Mouse (Mus musculus): Measurements from ENCODE around the gene Dynlt1f.
A peak's percentile ranks its signal among the peaks of the same experiment; 100 is the strongest.
"Not testable (repeated sequence)": the region's sequence is repeated elsewhere in the genome, so short reads cannot be mapped to it uniquely, and the experiment has no call there.

Dynlt1f gene

DNA sequence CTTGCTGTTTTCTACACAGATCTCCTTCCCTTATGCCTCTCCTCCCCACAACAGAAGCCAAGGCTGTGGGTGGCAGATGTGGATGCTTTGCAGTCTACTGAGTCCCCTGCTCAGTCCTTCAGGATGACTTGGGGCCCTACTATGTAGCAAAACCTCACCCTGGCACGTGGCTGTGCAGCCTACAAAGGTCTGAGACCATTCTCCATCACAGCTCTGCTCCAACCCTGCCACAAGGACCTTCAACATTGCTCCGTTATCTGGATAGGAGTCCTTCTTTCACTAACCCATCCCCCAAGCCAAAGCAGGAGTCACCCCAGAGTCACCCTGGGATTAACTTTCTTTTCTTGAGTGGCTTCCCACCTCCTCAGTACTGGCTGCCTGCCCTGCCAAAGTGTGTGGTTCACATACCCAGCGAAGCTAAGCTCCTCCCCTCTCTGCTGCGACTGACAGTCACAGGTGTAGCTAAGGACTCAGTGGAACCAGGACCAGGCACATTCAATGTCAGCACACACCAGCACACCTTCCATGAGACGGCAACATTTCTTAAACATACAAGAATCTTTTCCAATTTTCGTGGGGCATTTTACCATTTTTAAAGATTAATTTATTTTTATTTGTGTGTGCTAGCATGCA is 30.7 kb downstream of the Dynlt1f start:
- DNase-seq (ENCODE audit: low spot score), result not testable (repeated sequence)

DNA sequence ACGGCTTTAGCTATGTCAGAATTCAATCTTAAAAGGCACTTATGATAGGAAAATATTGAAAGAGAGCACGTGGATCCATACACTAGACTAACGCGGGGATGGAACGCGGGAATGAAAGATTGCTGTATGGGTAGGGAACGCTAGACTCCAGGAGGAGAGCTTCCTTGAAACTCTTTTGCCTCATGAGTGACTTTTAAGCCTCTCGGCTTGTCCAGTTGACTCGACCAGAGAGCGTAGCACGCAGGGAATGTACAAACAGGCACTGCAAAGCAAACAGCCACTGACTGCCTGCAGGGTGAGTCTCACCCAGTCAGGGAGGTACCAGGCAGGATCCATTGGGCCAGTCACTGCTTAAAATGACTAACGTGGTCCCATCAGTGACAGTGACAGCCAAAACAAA is 33.7 kb downstream of the Dynlt1f start:
- not testable (repeated sequence) for DNase-seq (ENCODE audit: low spot score)

DNA sequence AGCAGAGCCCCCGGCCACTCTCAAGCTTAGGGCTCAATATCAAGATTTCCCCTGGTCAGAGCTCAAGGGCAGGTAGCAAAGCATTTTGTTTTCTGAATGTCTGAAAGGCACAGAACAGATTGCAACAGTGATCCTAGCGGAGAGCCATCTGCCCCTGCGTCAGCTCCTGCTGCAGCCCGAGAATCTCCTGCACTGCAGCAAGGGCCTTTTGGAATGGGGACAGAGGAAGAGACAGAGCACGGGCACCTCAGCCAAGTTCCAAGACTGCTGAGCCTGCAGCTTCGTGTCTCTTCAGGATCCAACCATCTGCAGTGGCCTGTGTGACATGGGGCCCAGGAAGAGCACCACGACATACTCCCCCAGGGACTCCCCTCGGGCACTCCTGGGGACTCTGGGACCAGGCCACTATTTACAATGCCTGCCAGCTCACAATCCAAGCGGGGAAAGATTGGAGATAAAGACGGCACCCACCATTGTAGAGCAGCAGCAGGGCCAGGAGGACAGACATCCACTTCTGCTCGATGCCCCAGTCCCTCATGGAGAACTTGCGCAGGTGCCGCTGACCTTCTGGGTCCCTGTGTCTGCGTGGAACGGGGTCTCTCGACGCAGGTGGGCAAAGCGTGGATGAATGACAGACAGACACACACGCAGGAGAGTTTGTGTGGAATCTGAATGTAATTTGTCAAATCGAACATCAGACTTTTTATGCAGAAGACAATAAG is 34.8 kb downstream of the Dynlt1f start:
- not testable (repeated sequence) for DNase-seq (ENCODE audit: low spot score)

DNA sequence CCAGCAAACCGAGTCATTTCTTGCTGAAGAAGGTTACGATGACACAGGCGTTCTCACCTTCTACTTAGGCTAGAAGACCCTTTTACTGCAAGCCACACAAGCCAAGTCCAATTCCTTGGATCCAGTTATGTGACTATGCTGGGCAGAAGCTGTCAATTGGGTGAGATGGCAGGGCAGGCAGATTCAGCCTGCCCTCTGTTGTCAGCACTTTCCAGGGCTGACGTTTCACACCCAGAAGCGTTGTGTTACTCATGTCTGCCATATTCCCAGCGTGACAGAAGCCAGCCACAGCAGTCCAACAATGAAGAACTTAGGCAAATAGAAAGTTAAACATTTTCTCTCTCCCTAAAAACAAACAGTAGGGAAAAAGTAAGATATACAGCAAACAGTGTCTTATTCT is 35.7 kb downstream of the Dynlt1f start:
- not testable (repeated sequence) for DNase-seq (ENCODE audit: low spot score)

DNA sequence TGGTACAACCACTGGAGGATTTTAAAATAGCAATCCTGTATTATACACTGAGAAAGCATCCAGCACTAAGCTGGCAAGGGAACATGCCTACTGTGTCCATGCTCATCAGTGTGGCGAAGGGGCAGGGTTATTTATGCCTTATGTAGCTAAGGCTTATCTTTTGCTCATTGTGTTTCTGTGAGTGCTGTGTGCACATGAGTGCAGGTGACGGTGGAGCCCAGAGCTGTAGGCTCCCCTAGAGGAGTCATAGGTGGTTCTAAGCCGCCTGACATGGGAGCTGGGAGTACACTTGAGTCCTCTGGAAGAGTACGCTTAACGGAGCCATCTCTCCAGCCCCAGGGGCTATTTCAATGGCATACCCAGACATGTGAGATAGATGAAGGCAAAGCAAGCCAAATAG is 36.4 kb downstream of the Dynlt1f start:
- not testable (repeated sequence) for DNase-seq (ENCODE audit: low spot score)

DNA sequence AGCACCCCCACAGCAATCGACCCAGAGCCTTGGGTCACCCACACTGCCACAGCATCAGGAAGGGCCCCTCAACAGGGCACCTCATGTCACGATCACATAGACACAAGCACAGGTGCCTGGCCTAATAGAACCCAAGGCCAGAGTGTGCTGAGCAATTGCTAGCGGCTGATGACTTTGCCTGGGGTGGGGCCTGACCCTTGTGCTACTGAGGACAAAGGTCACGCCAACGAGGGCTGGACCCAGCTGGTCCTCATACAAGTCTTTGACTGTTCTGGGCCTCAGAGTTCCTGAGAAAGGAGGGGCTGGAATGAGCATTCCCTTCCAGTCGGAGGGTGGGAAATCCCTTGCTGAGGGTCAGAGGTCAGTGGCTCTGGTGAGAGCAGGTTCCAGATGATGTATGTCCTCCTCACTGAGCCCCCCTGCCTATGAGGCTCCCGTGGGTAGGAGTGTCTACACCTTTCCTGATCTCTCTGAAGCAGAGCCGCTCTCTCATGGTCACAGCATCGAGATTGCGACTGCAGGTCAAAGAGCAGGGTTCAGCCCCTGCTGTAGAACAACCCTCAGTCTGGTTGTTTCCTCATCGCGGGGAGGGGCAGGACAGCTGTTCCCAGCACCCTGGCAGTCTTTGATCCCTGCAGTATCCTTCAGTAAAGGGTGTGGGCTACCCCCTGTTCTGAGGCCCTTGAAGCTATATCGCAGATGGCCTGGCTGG is 37.9 kb downstream of the Dynlt1f start:
- DNase-seq (ENCODE audit: low spot score), result not testable (repeated sequence)

DNA sequence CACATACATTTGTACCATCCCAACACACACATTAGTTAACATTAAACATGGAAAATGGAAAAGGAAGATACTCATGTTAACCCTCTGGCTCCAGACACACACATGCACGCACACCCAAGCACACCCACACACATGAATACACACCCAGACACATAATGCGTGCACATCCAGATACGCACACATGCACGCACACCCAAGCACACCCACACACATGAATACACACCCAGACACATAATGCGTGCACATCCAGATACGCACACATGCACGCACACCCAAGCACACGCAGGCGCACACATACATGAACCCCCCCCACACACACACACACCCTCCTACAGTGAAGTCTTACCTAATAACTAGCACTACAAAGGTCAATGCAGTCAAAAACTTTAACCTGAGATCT is 39.0 kb downstream of the Dynlt1f start:
- not testable (repeated sequence) for DNase-seq (ENCODE audit: low spot score)

DNA sequence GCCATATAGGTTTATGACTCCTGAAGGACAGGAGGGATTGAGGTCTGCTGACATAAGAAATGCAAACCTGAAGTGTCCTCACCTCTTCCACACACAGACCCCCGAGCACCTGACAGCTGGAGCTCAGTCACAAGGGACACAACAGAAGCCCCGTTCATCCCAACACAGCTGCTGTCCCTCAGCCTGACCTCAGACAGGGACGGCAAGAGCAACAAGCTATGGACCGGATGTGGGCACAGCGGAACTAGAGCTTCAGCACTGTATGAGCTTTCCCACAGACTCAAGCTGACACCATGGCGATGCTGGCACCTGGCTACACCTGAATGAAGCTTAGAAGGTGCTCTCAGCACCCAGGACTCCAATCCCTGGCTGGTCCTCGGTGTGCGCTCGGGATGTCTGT is 41.4 kb downstream of the Dynlt1f start:
- DNase-seq (ENCODE audit: low spot score), result not testable (repeated sequence)

DNA sequence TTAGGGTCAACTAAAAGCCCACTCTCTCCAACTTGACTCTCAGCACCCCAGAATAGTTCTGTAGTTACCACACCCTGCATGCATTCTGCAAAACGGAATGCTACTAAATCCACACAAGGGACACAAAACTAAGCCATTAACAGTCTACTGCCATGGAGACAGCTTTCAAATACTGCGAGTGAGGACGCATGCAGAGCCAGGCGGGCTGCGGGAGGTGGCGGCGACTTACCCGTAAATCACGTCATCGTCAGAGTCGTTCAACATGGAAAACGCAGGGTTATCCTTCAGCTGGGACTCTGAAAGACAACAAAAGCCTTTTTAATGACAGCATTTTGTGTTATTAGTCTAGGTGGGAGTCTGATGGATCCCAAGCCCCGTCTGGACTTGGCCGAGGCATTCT is 42.2 kb downstream of the Dynlt1f start:
- DNase-seq (ENCODE audit: low spot score), result not testable (repeated sequence)

DNA sequence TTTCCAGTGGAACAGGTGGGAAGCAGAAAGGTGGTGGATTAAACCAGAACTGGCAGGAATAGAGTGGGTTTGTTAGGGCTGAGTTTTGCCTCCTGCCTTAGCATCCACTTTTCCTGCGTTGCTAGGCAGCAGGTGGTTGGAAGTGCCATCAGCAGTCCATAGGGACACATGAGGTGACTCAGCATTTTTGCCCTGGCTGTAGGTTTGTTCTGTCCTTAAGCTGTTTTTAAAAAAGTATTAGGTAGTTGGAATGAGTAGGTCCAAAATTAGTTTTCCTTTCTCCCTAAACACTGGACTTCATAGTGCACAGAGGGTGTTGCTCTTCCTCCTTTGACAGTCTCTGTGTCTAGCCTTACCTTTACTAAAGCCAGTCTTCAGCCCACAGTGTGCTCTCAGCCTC is 50.4 kb downstream of the Dynlt1f start:
- DNase-seq (ENCODE audit: low spot score), result not testable (repeated sequence)

DNA sequence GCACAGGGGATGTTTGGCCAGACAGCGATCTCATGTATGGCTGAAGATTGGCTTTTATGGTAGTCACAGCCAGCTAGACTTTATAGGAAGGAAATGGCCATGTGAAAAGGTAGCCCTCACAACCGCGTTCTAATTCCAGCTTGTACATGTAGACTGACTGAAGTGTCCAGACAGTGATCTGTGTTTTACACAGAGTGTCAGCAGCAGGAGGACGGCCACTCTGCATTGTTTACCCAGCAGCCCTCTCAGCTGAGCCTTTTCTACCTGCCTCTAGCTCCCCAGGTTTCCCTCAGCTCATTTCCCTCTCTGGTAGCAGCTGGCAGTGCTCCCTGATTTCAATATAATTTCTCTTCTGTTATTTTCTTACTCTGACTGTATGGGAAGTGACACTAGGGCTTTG is 53.5 kb downstream of the Dynlt1f start:
- DNase-seq (ENCODE audit: low spot score), result not testable (repeated sequence)

DNA sequence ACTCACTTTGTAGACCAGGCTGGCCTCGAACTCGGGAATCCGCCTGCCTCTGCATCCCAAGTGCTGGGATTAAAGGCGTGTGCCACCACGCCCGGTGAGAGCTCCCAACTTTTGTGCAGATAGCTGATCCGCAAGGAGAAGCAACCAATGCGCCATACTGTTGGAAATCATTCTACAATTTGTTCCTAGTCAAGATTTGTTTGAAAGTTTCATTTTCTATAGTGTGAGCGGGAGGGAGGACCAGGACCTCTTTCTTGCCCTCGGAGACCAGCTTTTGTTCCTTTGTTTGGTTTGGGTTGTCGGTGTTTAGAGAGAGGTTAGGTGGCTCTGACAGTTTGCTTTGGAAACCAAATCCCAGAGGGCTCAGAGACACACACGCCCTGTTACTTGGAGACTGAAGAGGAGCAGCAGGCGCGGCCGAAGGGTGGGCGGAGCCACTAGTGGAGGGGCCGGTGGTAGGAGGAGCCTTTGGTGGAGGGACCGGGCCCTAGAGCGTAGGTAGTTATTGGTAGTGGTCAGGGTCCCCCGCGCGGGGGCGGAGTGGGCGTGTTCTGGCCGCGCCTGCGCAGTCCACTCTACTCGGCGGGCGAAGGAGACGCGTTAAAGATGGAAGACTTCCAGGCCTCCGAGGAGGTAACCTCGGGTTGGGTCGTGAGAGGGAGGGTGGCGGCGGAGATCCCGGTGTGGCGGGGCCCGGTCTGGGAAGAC is 54.3 kb downstream of the Dynlt1f start, which contains the start of gene Dynlt1c:
TSS of gene Dynlt1c (plus strand) at position 468 of the 708 bp plus-strand sequence.
- DNase-seq (ENCODE audit: low spot score), result peak; percentile 85

DNA sequence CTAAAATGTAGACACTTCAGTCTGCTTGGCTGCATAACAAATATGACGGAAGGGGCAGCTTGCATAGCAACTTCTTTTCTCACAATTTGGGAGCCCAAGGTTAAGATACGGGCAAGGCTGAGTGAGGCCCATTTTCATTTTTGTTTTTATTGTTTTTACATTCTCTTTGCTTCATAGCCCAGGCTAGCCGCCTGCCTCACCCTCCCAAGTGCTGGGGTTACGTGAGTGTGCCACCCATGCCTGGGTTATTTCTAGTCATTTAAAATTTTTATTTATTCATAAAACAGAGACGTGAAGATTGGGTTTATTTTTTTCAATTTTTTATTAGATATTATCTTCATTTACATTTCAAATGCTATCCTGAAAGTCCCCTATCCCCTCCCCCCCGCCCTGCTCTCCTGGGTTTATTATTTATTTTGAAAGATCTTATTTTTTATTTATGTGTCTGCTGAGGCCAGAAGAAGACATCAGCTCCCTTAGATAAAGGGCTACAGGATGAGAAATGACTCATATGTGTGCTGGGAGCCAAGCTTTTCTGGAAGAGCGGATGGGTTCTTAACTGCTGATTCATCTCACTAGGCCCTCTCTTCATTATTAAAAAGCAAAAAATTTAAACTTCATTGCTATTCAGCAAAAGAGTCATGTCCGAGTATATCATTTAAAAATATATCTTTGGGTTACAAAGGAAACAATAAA is 55.3 kb downstream of the Dynlt1f start:
- not testable (repeated sequence) for DNase-seq (ENCODE audit: low spot score)

DNA sequence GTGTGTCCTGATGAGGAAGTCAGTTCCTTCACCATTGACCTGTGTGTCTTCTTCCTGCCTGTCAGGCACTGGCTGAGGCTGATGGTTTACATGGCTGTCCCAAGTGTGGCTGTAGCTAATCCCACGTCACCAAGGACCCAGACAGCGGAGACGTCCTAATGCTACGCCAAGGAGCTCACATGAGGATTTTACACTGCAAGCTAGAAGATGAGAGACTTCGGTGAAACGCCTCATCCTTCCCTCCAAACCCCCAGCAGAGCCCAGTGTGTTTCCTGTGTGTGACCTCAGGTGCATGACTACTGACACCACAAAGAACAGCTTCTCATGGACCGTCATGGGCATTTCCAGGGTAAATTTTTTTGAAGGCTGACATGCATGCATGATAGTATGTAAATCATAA is 57.3 kb downstream of the Dynlt1f start:
- not testable (repeated sequence) for DNase-seq (ENCODE audit: low spot score)
